Mouse (Mus musculus): Measurements from ENCODE around the gene Exd1. TPM values are rescaled to one million over a fixed set of nuclear protein-coding genes. Genes with fewer than 3 reads are reported as not detected.
A peak's percentile ranks its signal among the peaks of the same experiment; 100 is the strongest.
"Not testable (repeated sequence)": the region's sequence is repeated elsewhere in the genome, so short reads cannot be mapped to it uniquely, and the experiment has no call there.

Exd1 gene
- total and polyA plus RNA-seq, 2 experiments from 2014 or later: 0.03 TPM; not detected in 1

GRCm38 (mm10) chr2:119512292-119512691, 35.1 kb downstream of the Exd1 start:
- Histone ChIP-seq H3K9ac (replicated peaks; ENCODE audit: low read depth, low read length) (no peak overlapping the region), H3K4me2 (ENCODE audit: low read depth, low read length) (no peak overlapping the region), H3K9me3 (replicated peaks; ENCODE audit: control insufficient read depth, low read length) (no peaks in the 10 kb centered on the region), H3K4me3 (ENCODE audit: low read depth, low read length) (no peak overlapping the region), H3K27ac (ENCODE audit: low read depth) (no peak overlapping the region), H3K27me3 (ENCODE audit: control insufficient read depth, insufficient read depth, low read length) (no peaks in the 10 kb centered on the region), H3K36me3 (replicated peaks; ENCODE audit: control insufficient read depth, insufficient read depth, low read length) (no peaks in the 10 kb centered on the region), H3K4me1 (ENCODE audit: control insufficient read depth, insufficient read depth) (no peaks in the 10 kb centered on the region)
- DNase-seq (ENCODE audit: low spot score) (no peak), ATAC-seq (ENCODE audit: insufficient read depth, low read depth) (no peak)
- TF ChIP-seq EP300 (IDR thresholded peaks at IDR 0.05; ENCODE audit: low read depth) (no peak), CTCF (IDR thresholded peaks at IDR 0.05; ENCODE audit: low read depth) (peak; percentile 17)
- 73% methylated on average over 3 of the region's 3 CpGs for WGBS

- Histone ChIP-seq H3K4me2 (ENCODE audit: low read depth, low read length) (no peak overlapping the region), H3K27ac (ENCODE audit: low read depth) (no peak overlapping the region), H3K27me3 (ENCODE audit: control insufficient read depth, insufficient read depth, low read length) (no peaks in the 10 kb centered on the region), H3K9me3 (replicated peaks; ENCODE audit: control insufficient read depth, low read length) (no peaks in the 10 kb centered on the region), H3K36me3 (replicated peaks; ENCODE audit: control insufficient read depth, insufficient read depth, low read length) (no peaks in the 10 kb centered on the region), H3K4me1 (ENCODE audit: control insufficient read depth, insufficient read depth) (no peaks in the 10 kb centered on the region), H3K4me3 (ENCODE audit: low read depth, low read length) (no peak overlapping the region), H3K9ac (replicated peaks; ENCODE audit: low read depth, low read length) (no peak overlapping the region)
- TF ChIP-seq EP300 (IDR thresholded peaks at IDR 0.05; ENCODE audit: low read depth) (no peak), CTCF (IDR thresholded peaks at IDR 0.05; ENCODE audit: low read depth) (no peak)
- 69% methylated on average over 2 of the region's 2 CpGs for WGBS
- ATAC-seq (ENCODE audit: insufficient read depth, low read depth) (no peak), DNase-seq (ENCODE audit: low spot score) (no peak)
Observed at GRCm38 (mm10) chr2:119510856-119511255, 36.6 kb downstream of the Exd1 start.

GRCm38 (mm10) chr2:119508518-119508917, 38.9 kb downstream of the Exd1 start:
- H3K9ac ChIP-seq (replicated peaks; ENCODE audit: low read depth, low read length); DNase-seq (ENCODE audit: low spot score); ATAC-seq (ENCODE audit: insufficient read depth, low read depth); H3K4me2 ChIP-seq (ENCODE audit: low read depth, low read length); H3K4me3 ChIP-seq (ENCODE audit: low read depth, low read length); H3K27me3 ChIP-seq (ENCODE audit: control insufficient read depth, insufficient read depth, low read length); H3K9me3 ChIP-seq (replicated peaks; ENCODE audit: control insufficient read depth, low read length); H3K4me1 ChIP-seq (ENCODE audit: control insufficient read depth, insufficient read depth); H3K36me3 ChIP-seq (replicated peaks; ENCODE audit: control insufficient read depth, insufficient read depth, low read length); H3K27ac ChIP-seq (ENCODE audit: low read depth): not testable (repeated sequence)
- WGBS: 52% methylated on average over 7 of the region's 7 CpGs

- no peak for DNase-seq (ENCODE audit: low spot score)
- no peak for TF ChIP-seq EP300 (IDR thresholded peaks at IDR 0.05; ENCODE audit: low read depth)
- TF ChIP-seq CTCF (IDR thresholded peaks at IDR 0.05; ENCODE audit: low read depth): peak; percentile 22; the same call in 1 of the 2 replicates
- no peak for ATAC-seq (ENCODE audit: insufficient read depth, low read depth)
Observed at GRCm38 (mm10) chr2:119507108-119507507, 40.3 kb downstream of the Exd1 start.

GRCm38 (mm10) chr2:119500965-119501652, 46.3 kb downstream of the Exd1 start:
- Histone ChIP-seq H3K4me3 (ENCODE audit: low read depth, low read length) (no peak overlapping the region), H3K9me3 (replicated peaks; ENCODE audit: control insufficient read depth, low read length) (no peaks in the 10 kb centered on the region), H3K9ac (replicated peaks; ENCODE audit: low read depth, low read length) (no peak overlapping the region), H3K4me2 (ENCODE audit: low read depth, low read length) (no peak overlapping the region), H3K36me3 (replicated peaks; ENCODE audit: control insufficient read depth, insufficient read depth, low read length) (no peaks in the 10 kb centered on the region), H3K4me1 (ENCODE audit: control insufficient read depth, insufficient read depth) (no peaks in the 10 kb centered on the region), H3K27me3 (ENCODE audit: control insufficient read depth, insufficient read depth, low read length) (no peaks in the 10 kb centered on the region), H3K27ac (ENCODE audit: low read depth) (no peak overlapping the region)
- no peak for TF ChIP-seq CTCF (IDR thresholded peaks at IDR 0.05; ENCODE audit: low read depth)
- WGBS: 72% methylated on average over 2 of the region's 2 CpGs
- DNase-seq (ENCODE audit: low spot score) (no peak), ATAC-seq (ENCODE audit: insufficient read depth, low read depth) (no peak)

More at GRCm38 (mm10) chr2:119507108-119507507, 40.3 kb downstream of the Exd1 start:
- Histone ChIP-seq H3K4me1 (ENCODE audit: control insufficient read depth, insufficient read depth) (no peaks in the 10 kb centered on the region), H3K9me3 (replicated peaks; ENCODE audit: control insufficient read depth, low read length) (no peaks in the 10 kb centered on the region), H3K36me3 (replicated peaks; ENCODE audit: control insufficient read depth, insufficient read depth, low read length) (no peaks in the 10 kb centered on the region), H3K9ac (replicated peaks; ENCODE audit: low read depth, low read length) (no peak overlapping the region), H3K4me2 (ENCODE audit: low read depth, low read length) (no peak overlapping the region), H3K27me3 (ENCODE audit: control insufficient read depth, insufficient read depth, low read length) (no peaks in the 10 kb centered on the region), H3K4me3 (ENCODE audit: low read depth, low read length) (no peak overlapping the region), H3K27ac (ENCODE audit: low read depth) (no peak overlapping the region)

GRCm38 (mm10) chr2:119498859-119499258, 48.6 kb downstream of the Exd1 start:
- Histone ChIP-seq H3K4me1 (ENCODE audit: control insufficient read depth, insufficient read depth) (no peaks in the 10 kb centered on the region), H3K36me3 (replicated peaks; ENCODE audit: control insufficient read depth, insufficient read depth, low read length) (no peaks in the 10 kb centered on the region), H3K9ac (replicated peaks; ENCODE audit: low read depth, low read length) (no peak overlapping the region), H3K27me3 (ENCODE audit: control insufficient read depth, insufficient read depth, low read length) (no peaks in the 10 kb centered on the region), H3K4me3 (ENCODE audit: low read depth, low read length) (no peak overlapping the region), H3K27ac (ENCODE audit: low read depth) (no peak overlapping the region), H3K4me2 (ENCODE audit: low read depth, low read length) (no peak overlapping the region), H3K9me3 (replicated peaks; ENCODE audit: control insufficient read depth, low read length) (no peaks in the 10 kb centered on the region)
- 67% methylated on average over 2 of the region's 2 CpGs for WGBS
- TF ChIP-seq CTCF (IDR thresholded peaks at IDR 0.05; ENCODE audit: low read depth): no peak
- no peak for TF ChIP-seq EP300 (IDR thresholded peaks at IDR 0.05; ENCODE audit: low read depth)
- DNase-seq (ENCODE audit: low spot score) (no peak), ATAC-seq (ENCODE audit: insufficient read depth, low read depth) (no peak)

Measured in heart, postnatal 0 days (tissue).